Mouse (Mus musculus) gastrocnemius, adult 2 months (tissue): ENCODE results near the gene Ttc7. TPM values are rescaled to one million over a fixed set of nuclear protein-coding genes. Genes with fewer than 3 reads are reported as not detected.

Source experiments
- DNase-seq: peaks from one replicate; pipeline ENCODE4 v3.0.0; 2022
- H3K27ac ChIP-seq: fragments of 200-600 bp; 2 replicates; pipeline ENCODE4 v1.8.1; 2022; ENCODE audit warnings: mild to moderate bottlenecking
- H3K4me3 ChIP-seq: fragments of 200-600 bp; 2 replicates; pipeline ENCODE4 v1.8.1; 2022; ENCODE audit warnings: mild to moderate bottlenecking, moderate library complexity
- CTCF ChIP-seq: fragments of 200-600 bp; IDR thresholded peaks from 2 replicates; pipeline ENCODE4 v1.8.1; 2022; ENCODE audit warnings: antibody characterized with exemption, mild to moderate bottlenecking, moderate library complexity
- intact Hi-C: fragments of 180-260 bp; cut with DNase I; formaldehyde crosslinking; loops from one replicate; pipeline ENCODE4 v1.15.1; 2025
- long read RNA-seq, 2 experiments: library from polyadenylated mRNA; stranded (forward); transcript quantifications; one replicate each; pipeline ENCODE4 v2.0.0; 2021
- total RNA-seq, 2 experiments: library from RNA; stranded (reverse); gene quantifications; 2 replicates each; pipeline ENCODE4 v1.2.3; 2021

The Ttc7 gene
- 10 to 100 TPM in 1 of 2 experiments, 1 to 10 TPM in 1; 8.9 to 15.9 TPM for total RNA-seq
- long read RNA-seq, experiment 1, full-length matches to known transcripts: 2 of 22 reads
- long read RNA-seq, experiment 1, partial matches to known transcripts: 1 of 22 reads
- long read RNA-seq, experiment 1, other reads (novel, unspliced or antisense): 19 of 22 reads
- long read RNA-seq, experiment 2, partial matches to known transcripts: 1 of 17 reads
- long read RNA-seq, experiment 2, other reads (novel, unspliced or antisense): 16 of 17 reads

DNA sequence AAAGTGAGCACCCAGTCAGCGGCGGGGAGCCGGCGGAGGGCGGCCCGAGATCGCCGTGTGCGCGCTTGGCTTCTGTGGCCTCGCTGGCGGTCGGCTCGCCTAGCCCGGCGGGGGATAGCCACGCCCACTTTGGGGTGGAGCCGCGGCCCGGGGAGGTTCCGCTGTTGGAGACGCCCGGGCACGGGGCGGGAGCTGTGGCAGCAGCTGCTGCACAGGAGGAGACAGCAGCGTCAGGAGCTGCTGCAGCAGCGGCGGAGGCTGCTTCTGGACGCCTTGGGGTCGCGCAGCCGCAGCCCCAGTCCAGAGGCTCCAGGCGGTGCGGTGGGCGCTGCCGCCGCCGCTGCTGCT is at the start of gene Ttc7:
Gene Ttc7, plus strand, starts transcription at position 181 of the 348 bp plus-strand sequence.
- no peak for TF ChIP-seq CTCF
- intact Hi-C loops: loop anchor here (1.0 to 10.0 kb wide), 2 partner anchors 17 to 382 kb away; partner anchors contain the start of gene Mcfd2

DNA sequence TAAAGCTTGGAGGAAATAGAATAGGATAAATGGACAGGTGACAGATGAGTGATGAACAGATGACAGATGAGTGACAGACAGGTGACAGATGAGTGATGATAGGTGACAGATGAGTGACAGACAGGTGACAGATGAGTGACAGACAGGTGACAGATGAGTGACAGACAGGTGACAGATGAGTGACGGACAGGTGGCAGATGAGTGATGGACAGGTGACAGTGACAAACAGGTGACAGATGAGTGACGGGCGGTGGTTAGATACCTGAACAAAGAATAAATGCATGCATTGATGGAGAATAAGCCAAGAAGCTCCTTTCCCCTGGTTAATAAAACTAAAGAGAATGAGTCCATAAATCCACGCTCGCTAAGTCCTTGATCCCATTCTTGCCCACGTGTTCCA is 47.7 kb upstream of the Ttc7 start:
- H3K27ac ChIP-seq: no peak overlapping the region
- no peak for TF ChIP-seq CTCF
- H3K4me3 ChIP-seq: no peak overlapping the region
- intact Hi-C loops: no loop called here
- DNase-seq: no peak

More for the DNA sequence above, at the start of gene Ttc7:
- peak; percentile 100 for DNase-seq
- Histone ChIP-seq H3K27ac (peak within 1 kb of the TSS; percentile 100), H3K4me3 (peak within 1 kb of the TSS; percentile 92)

DNA sequence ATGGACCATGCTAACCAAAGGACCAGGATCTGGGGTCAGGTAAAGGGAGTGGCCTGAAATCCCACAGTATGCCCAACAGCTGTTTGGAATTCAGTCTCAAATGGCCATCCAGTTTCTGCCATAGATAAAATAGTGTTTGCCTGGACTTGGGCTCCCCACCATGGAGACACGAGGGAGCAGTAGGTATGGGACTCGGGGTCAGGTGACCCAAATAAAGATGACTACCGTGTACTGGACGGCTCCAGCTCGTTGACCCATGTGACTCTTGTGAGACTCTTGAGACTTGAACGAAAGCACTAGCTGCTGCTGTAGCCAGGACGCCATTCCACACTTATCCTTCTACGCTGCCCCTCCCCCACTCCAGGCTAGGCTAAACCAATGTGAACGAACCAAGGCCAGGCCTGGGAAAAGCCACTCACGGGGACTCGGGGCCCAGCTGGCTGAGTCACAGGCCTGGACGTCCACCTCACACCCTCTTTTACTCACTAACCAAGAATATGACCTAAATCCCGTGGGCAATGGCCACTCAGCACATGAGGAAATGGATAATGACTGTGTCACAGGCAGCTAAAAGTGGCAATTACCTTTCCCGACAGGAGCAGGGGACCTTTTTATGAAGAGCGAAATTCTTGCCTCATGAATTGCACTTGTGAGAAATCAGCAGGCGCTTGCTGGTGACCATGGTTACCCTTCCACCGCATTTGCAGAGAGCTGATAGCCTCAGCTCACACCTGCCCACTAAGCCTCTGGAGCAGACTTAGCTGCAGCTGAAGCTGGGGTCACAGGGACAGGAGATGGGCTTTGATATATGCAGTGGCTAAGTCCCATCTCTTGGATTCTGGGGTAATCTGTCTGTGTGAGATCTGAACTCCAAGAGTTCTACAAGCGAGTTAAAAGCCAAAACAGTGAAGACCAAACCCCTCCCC is 45.7 kb upstream of the Ttc7 start:
- intact Hi-C loops: no loop called here
- no peak for TF ChIP-seq CTCF
- DNase-seq: no peak
- H3K4me3 ChIP-seq: no peak overlapping the region
- H3K27ac ChIP-seq: no peak overlapping the region

DNA sequence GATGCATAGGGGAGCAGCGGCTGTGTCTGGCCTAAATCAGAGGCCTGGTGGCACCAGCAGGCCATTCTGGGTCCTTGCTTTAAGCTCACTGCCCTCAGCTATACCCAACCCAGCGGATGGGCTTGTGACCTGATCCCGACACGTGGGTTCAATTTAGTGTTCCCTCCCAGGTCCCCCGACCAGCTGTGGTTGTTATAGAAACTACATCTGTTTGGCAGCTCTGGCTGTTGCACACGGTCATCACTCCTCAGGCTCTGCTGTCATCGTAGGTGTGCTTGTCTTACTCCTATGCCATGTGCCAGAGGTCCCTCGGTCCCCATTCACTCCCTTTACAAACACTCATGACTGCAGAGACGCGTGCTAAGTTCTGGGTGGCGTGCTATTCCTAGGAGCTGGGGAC is 44.9 kb upstream of the Ttc7 start:
- no peak overlapping the region for H3K4me3 ChIP-seq
- no peak overlapping the region for H3K27ac ChIP-seq
- intact Hi-C loops: no loop called here
- no peak for DNase-seq
- TF ChIP-seq CTCF: no peak

DNA sequence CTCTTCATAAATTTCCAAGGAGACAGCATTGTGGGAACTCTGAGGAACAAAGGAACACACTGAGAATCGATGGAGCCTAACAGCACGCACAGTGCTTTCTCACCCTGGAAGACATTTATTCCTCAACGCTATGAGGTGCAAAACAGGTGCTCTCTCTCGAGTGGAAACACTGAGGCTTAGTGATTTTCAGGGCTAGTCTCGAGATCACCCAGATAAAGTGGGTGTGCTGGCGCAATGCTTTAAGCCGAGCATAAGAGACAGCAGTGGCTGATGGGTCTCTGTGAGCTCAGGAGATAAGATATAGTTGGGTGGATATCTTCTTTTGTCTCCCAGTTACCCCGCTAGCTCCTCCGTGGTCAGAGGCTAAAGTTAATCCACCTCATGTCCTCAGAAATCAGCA is 36.6 kb upstream of the Ttc7 start:
- intact Hi-C loops: loop anchor here (10.0 kb wide), 1 partner anchor 761 kb away; no protein-coding TSS in a partner anchor
- no peak for DNase-seq
- H3K27ac ChIP-seq: peak overlapping the region; percentile 66; the same call in 1 of the 2 replicates
- no peak overlapping the region for H3K4me3 ChIP-seq
- TF ChIP-seq CTCF: no peak

DNA sequence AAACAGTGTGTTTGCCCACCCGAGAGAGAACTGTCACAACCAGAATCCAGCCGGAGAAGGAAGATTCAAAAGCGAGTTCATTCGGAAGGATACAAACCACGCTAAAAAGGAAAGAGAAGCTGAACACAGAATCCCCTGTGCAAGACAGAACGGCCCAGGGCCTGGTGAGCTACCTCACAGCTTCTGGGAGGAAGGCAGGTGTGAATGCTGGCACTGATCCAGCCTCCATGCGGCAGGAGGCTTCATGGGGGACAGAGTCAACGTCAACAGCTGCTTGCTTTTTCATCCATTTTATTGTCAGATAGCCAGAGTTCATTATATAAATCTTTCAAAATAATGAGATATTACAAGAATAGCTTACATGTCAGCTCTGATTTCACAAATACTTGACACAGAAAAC is 28.3 kb upstream of the Ttc7 start:
- DNase-seq: no peak
- no peak for TF ChIP-seq CTCF
- intact Hi-C loops: no loop called here
- H3K4me3 ChIP-seq: no peak overlapping the region
- no peak overlapping the region for H3K27ac ChIP-seq

DNA sequence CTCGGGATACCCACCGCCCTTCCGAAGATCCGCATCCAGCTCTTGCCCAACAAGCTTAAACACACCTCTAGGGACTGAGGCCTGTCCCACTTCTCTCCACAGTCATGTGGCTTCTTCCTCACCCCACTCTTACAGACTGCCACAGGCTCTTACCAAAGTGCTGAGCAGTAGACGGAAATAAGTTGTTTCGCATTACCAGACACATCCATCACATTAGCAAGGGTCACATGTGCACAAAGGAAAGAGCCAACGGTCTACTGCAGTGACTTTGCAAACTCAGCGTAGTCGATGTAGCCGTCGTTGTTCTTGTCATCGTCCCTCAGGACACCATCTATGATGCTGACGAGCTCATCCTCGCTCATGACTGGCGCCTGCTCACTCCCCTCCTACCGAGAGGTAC is 27.0 kb upstream of the Ttc7 start:
- DNase-seq: no peak
- H3K27ac ChIP-seq: no peak overlapping the region
- H3K4me3 ChIP-seq: no peak overlapping the region
- intact Hi-C loops: no loop called here
- no peak for TF ChIP-seq CTCF

DNA sequence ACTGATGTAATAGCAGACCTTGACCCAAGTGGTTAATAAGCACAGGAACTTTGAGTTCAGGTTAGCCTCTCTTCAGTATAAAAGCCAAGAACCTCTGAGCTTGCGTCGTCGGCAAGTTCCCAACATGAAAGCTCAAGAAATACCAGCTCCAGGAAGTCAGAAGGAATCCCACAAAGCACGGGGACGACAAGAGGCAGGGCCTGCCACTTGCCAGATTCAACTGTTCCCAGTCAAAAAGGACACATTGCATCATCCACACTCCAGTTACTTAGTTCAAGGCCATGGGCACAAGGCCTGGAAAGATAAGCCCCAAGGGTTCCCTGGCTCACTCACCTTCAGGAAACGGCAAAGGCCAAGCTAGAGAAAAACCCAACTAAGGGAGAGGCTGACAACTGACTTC is 19.3 kb upstream of the Ttc7 start:
- DNase-seq: no peak
- TF ChIP-seq CTCF: no peak
- intact Hi-C loops: no loop called here
- Histone ChIP-seq H3K27ac (no peak overlapping the region), H3K4me3 (no peak overlapping the region)

DNA sequence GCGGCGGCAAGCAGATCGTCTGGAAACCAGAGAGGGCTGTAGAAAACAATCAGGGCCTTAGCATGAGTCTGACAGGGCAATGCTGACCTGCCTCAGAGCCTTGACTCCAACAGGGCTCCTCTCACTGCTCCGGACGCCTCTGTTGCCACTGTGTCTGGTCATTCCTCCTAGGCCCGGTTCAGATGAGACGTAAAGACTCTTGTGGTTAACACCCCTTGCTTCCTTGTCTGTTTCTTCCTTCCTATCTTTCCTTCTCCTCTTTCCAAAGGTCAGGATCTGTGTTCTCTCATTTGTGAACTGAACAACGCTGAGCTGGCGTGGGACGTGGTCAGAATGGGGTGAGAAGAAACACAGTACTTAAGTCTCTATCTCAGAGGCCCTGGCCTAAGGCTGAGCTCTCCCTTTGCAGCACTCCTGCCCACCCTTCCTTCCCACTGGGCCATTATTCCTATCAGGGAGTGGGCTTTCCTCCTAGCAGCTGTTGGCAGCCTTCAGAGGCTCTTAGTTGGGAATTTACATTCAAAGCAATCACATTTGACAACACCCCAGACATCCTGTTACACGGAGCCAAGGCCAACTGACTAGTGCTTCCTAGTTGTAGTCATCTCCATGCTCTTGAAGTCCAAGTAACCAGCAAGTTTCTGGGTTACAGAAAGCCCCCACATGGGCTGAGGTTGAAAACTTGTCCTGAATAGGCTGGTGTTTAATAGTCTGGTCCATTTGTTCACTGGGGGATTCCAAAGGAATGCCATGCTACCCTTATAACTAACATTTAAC is 18.4 kb upstream of the Ttc7 start:
- intact Hi-C loops: no loop called here
- TF ChIP-seq CTCF: no peak
- Histone ChIP-seq H3K4me3 (peak overlapping the region; percentile 77; the same call in 1 of the 2 replicates), H3K27ac (peak overlapping the region; percentile 97; the same call in 1 of the 2 replicates)
- no peak for DNase-seq

DNA sequence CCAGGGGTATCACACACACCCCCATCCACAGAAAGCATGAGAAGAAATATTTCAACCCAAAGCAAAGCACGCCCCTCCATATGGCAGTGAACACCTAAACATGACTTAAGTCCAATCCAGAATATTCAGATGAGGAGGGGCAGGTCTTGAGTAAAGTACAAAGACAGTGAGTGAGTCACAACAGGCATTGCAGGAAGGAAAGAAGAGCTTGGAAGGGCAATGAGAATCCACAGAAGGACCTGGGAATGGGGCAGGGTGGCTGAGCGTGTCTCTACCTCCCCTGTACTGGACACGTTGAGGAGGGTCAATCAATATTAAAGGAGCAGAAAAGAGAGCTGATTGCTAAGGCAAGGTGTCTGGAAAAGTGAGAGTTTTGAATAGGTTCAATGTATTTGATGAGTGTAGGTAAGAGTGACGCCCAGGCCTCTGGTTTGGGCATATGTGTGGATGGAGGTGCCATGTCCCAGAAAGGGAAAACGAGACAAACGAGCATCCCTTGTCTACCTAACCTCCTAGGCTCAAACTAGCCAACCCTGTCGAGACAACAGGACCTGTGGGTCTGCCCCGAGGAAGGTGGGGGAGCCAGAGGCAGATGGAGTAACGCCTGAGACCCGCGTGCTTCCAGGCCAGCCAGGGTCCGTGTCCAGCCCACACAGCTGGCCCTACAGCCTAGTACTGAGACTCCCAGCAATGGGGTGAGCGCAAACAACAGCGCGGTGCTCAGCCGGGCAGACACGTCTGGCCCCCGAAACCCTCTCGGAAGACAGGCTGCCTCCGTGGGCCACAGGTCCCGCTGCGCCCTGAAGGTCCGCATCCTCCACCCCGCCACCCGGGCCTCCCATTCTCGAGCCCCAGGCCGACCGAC is 17.5 kb upstream of the Ttc7 start:
- peak overlapping the region; percentile 77 for H3K4me3 ChIP-seq
- intact Hi-C loops: loop anchor here (1.0 kb wide), 1 partner anchor 17 kb away; the partner anchor contains the start of gene Ttc7
- no peak for TF ChIP-seq CTCF
- DNase-seq: no peak
- peak overlapping the region; percentile 97 for H3K27ac ChIP-seq

DNA sequence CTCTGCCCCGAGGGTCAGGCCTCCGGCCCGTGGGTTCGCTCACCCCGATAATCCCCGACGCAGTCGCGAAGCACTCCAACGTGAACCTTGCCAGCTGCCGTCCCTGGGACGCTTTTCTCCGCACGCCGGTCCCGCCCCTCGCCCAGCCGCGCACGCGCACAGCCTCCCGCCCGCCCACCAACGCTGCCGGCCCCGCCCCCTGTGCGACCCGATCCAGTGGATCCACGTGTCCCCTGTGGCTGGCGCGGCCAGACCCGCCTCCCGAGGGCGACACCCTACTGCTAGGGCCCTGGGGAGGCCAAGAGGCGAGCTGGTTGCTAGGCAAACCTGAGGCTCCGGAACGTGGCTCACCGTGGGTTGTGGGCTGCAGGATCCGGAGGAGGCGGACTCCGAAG is 16.9 kb upstream of the Ttc7 start, which contains the start of gene Mcfd2:
Gene Mcfd2, minus strand, starts transcription at position 144 of the 395 bp plus-strand sequence.
- Histone ChIP-seq H3K27ac (peak within 1 kb of the TSS; percentile 97), H3K4me3 (peak within 1 kb of the TSS; percentile 77)
- DNase-seq: peak; percentile 98
- intact Hi-C loops: loop anchor here (1.0 kb wide), 1 partner anchor 17 kb away; the partner anchor contains the start of gene Ttc7
- peak; percentile 5; the same call in 1 of the 2 replicates for TF ChIP-seq CTCF
